Mouse (Mus musculus) bone marrow macrophage, adult 2 months (primary cell): ENCODE measurements around the gene Ism2. TPM values are rescaled to one million over a fixed set of nuclear protein-coding genes. Genes with fewer than 3 reads are reported as not detected.

Experiments used
- H3K27ac ChIP-seq: 2 replicates; pipeline ENCODE4 v1.5.1; 2012; ENCODE audit warnings: low read depth, low read length; ENCODE audit not compliant: insufficient read depth
- H3K4me1 ChIP-seq: 2 replicates; pipeline ENCODE4 v1.6.1; 2012; ENCODE audit warnings: low read length; ENCODE audit not compliant: control insufficient read depth, insufficient read depth
- H3K4me3 ChIP-seq: 2 replicates; pipeline ENCODE4 v1.5.1; 2012; ENCODE audit warnings: mild to moderate bottlenecking, low read length, moderate library complexity; ENCODE audit not compliant: insufficient read depth
- CTCF ChIP-seq: IDR thresholded peaks from 2 replicates; pipeline ENCODE4 v1.5.1; 2012; ENCODE audit warnings: low read depth, mild to moderate bottlenecking, low read length, moderate library complexity
- POLR2A ChIP-seq: IDR thresholded peaks from 2 replicates; pipeline ENCODE4 v1.6.1; 2012; ENCODE audit warnings: mild to moderate bottlenecking, low read depth, low read length, borderline replicate concordance
- polyA plus RNA-seq: library from polyadenylated mRNA; stranded (reverse); fragments of >200 nt; gene quantifications from 2 replicates; pipeline ENCODE4 v1.2.4, GENCODE M21; 2012; ENCODE audit not compliant: missing spikeins, insufficient read depth, insufficient read length

Gene Ism2
- polyA plus RNA-seq, 1 experiment, result not detected

DNA sequence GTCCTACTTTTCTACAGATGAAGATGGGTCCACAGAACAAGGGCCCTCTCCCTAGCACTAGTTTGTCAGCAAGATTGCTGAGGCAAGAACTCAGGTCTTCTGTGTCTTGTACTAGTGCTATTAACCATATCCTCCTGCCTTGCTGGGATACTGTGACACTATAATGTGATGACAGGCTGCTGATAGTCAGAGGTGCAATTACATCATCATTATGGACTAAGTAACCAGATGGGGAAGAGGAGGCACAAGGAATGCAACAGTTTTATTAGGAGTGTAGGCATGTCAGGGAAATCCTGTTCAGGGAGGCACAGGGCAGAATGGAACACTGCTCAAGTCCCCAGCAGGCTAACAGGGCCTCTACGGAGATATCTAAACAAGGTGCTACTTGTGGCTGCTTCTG is 60.9 kb downstream of the Ism2 start, which contains the start of gene Noxred1:
Gene Noxred1 (minus strand): TSS at position 101 of the 400 bp plus-strand sequence.
- Histone ChIP-seq H3K4me1 (peaks cover 12% of the 10 kb centered on the region), H3K4me3 (no peak within 1 kb of the TSS), H3K27ac (no peak within 1 kb of the TSS)
- TF ChIP-seq POLR2A (no peak), CTCF (no peak)

DNA sequence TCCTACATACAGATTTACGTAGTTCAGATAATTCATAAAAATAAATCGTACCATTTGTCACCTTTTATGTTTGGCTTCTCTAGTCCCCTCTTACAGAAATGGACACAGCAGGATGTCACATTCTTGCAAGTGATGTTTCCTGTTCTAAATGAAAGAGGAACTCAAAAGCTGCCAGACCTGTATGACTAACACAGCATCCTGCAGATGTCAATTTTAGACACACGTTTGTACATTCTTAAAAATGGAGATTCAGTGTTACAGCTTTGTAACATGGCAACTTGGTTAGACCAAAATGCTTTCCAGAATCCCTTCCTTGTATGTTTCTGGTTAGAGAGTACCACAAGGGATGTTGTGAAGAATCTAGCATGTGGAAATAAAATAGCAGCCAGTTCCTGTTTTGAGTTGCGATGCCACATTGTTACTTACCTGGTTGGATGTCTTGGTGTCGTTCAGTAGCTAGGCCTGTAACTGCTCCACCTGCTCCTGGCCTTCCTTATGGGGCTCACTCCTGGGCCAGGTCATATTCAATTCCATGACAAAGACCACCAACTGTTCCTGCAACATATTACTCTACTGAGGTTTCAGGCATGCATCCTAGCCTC is 62.5 kb downstream of the Ism2 start:
- Histone ChIP-seq H3K27ac (no peak overlapping the region), H3K4me1 (peaks cover 12% of the 10 kb centered on the region), H3K4me3 (no peak overlapping the region)

DNA sequence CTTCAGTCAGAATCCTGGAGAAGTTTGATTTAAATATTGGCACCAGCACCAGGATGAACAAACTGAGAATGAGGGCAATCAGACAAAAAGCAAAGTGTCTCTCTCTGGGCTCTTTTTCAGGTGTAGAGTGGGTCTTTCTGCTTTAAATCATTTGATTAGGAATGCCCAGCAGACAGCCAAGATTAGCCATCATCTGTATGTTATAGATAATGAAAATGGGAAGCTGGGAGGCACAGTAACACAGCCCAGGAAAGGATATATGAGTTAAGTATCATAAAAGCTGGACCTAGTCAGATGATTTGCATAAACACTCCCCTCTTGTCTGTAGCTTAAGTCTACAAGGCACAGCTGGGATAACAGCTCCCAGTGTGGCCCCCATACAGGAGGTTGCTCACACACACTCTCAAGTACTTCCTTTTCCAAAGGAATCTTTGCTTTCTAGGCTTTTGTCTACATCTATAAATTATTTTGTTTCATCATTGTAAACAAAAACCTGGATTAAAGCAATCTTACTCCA is 69.1 kb downstream of the Ism2 start:
- Histone ChIP-seq H3K4me1 (peaks cover 12% of the 10 kb centered on the region), H3K4me3 (no peak overlapping the region), H3K27ac (no peak overlapping the region)
- TF ChIP-seq CTCF (no peak), POLR2A (no peak)

More for the DNA sequence above, 62.5 kb downstream of the Ism2 start:
- TF ChIP-seq CTCF (no peak), POLR2A (no peak)

DNA sequence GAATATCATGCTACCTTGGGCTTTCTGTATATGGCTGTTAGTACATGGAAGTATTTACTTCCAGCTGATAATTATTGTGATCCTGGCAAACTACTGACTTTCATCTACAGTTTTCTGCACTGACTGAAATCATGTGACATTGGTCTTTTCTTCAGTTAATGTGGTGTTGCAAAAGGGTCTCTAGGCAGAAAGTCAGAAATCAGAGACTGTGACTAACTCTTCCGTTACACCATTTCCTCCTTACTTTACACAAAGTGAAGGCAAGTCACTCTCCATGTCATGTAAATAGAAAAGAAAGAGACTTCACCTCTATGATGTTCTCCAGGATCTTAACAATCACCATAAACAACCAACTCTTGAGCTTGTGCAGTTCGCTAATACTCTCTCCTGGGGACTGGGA is 69.9 kb downstream of the Ism2 start:
- TF ChIP-seq CTCF (no peak), POLR2A (no peak)
- Histone ChIP-seq H3K27ac (peak overlapping the region; percentile 24; the same call in 1 of the 2 replicates), H3K4me1 (peaks cover 12% of the 10 kb centered on the region), H3K4me3 (no peak overlapping the region)

Other genes starting within 250 kb of the Ism2 start
- not detected in 2 replicates for gene Ngb, start 197.2 kb downstream of the Ism2 start, polyA plus RNA-seq
- gene Gstz1, start 152.5 kb downstream of the Ism2 start, polyA plus RNA-seq, result 17.5 and 20.0 TPM in 2 replicates
- 6.0 and 6.1 TPM in 2 replicates for gene Pomt2, start 151.7 kb downstream of the Ism2 start, polyA plus RNA-seq
- gene Samd15, start 100.0 kb downstream of the Ism2 start, polyA plus RNA-seq, result 1.3 TPM in 1 of 2 replicates, not detected in the other
- gene Tmed8, start 99.3 kb downstream of the Ism2 start, polyA plus RNA-seq, result 8.9 and 9.7 TPM in 2 replicates
- 1.0 TPM in 1 of 2 replicates, not detected in the other for gene Noxred1, start 61.0 kb downstream of the Ism2 start, polyA plus RNA-seq
- gene Vipas39, start 33.4 kb downstream of the Ism2 start, polyA plus RNA-seq, result 87.0 and 97.7 TPM in 2 replicates
- gene Ahsa1, start 33.2 kb downstream of the Ism2 start, polyA plus RNA-seq, result 117 and 124 TPM in 2 replicates
- 134 and 139 TPM in 2 replicates for gene Sptlc2, start 88.7 kb upstream of the Ism2 start, polyA plus RNA-seq
- gene Slirp, start 144.2 kb upstream of the Ism2 start, polyA plus RNA-seq, result 150 and 162 TPM in 2 replicates
- gene Alkbh1, start 144.3 kb upstream of the Ism2 start, polyA plus RNA-seq, result 11.2 and 14.3 TPM in 2 replicates
- gene Snw1, start 172.6 kb upstream of the Ism2 start, polyA plus RNA-seq, result 83.4 and 83.5 TPM in 2 replicates
- not detected in 2 replicates for gene Gm5788, start 195.0 kb upstream of the Ism2 start, polyA plus RNA-seq
- not detected in 2 replicates for gene Gm8300, start 214.6 kb upstream of the Ism2 start, polyA plus RNA-seq